Mouse (Mus musculus) bone marrow macrophage, adult 2 months (primary cell): Measurements from ENCODE around the gene Sik3.

Source experiments
- CTCF ChIP-seq: IDR thresholded peaks from 2 replicates; pipeline ENCODE4 v1.5.1; 2012; ENCODE audit warnings: low read depth, mild to moderate bottlenecking, low read length, moderate library complexity
- POLR2A ChIP-seq: IDR thresholded peaks from 2 replicates; pipeline ENCODE4 v1.6.1; 2012; ENCODE audit warnings: mild to moderate bottlenecking, low read depth, low read length, borderline replicate concordance

- no peak for TF ChIP-seq CTCF
- TF ChIP-seq POLR2A, result no peak
These were observed 98.0 kb downstream of the Sik3 start for GRCm38 (mm10) chr9:46110648-46111047.
